Mouse (Mus musculus) embryonic stem cell, embryonic (primary cell): Measurements from ENCODE around the gene Sptbn1.

ENCODE experiments used
- CTCF ChIA-PET, 4 experiments: fragments of 300-600 bp in 2 of 4; fragments of 350-600 bp in 2 of 4; sonication (Branson Sonifier 250); formaldehyde crosslinking; loops; one replicate each; lab custom pipeline; 2022; ENCODE audit warnings: inconsistent platforms in 2 of 4; lab: Charles Lee
- POLR2A ChIA-PET, 4 experiments: fragments of 300-600 bp in 2 of 4; fragments of 350-600 bp in 2 of 4; sonication (Branson Sonifier 250); formaldehyde crosslinking; loops; one replicate each; lab custom pipeline; 2022; ENCODE audit warnings: antibody characterized with exemption in 4 of 4, inconsistent platforms in 1 of 4; lab: Charles Lee

Gene Sptbn1

DNA sequence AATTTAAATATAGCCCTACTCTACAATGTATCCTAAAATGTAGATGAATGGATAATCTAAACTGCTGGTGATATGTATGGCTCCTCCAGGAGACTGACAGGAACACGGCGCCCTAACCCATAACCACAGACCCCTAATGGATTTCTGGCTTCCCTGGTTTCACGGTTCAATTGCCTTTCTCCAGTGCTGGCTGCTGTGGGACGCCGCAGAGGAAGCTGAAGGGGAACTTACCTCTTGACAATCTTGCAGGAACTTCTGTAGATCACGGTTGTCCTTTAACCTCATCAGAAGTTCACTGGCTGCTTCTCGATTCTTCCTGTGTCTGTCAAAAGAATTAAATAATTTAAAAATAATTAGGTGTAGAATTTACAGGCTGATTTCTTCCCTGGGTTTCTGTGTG is 138.6 kb downstream of the Sptbn1 start:
- ChIA-PET CTCF (no interaction called here), POLR2A (interaction anchor here in 1 of 4 experiments (1.1 kb wide), 1 partner anchor 68 kb away, joined by 4 read pairs; no protein-coding TSS in a partner anchor)

DNA sequence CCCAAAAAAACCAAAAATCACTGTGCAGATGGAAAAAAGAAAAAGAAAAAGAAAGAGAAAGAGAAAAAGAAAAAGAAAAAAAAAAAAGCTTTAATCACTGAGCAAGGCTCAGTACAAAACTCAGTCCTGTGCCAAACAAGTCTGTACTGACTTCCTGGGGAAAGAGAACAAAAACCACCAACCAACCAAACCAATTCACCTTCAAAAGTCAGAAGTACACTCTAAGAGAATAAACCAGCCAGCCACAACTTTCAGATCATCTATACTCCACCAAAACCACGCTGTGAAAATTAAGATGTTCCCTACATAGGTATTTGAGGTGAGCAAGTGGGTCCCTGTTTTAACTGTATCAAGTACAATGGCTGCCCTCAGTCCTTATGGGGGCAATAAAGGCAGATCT is 141.1 kb downstream of the Sptbn1 start:
- POLR2A ChIA-PET: interaction anchor here in 1 of 4 experiments (0.7 to 2.4 kb wide), 3 partner anchors 12 to 1442 kb away, joined by 3 to 7 read pairs (median 5); no protein-coding TSS in a partner anchor
- CTCF ChIA-PET: interaction anchor here in 1 of 4 experiments (0.6 kb wide), 1 partner anchor 555 kb away, joined by 4 read pairs; no protein-coding TSS in a partner anchor

DNA sequence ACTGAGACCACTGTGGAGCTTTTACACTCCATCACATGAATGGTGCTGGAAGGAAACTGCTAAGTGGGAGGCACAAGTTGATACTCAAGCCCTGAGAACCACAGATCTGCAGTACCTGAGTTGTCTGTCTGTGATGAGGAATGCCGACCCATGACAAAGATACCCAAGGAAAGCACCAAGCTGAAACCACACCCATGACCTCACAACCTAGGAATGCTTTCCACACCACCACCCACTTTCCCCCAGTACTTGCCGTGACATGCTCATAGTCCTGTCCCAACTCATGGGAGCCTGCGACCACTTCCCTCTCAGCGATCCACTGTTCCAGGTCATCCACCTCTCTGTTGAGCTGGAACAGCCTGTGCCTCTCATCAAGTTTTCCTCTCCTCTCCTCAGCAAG is 149.9 kb downstream of the Sptbn1 start:
- ChIA-PET CTCF (no interaction called here), POLR2A (interaction anchor here in 3 of 4 experiments (0.7 to 4.0 kb wide), 14 partner anchors 8 to 592 kb away, joined by 3 to 11 read pairs (median 3); partner anchors contain the start of gene Mtif2 (in 1 of the 3))

DNA sequence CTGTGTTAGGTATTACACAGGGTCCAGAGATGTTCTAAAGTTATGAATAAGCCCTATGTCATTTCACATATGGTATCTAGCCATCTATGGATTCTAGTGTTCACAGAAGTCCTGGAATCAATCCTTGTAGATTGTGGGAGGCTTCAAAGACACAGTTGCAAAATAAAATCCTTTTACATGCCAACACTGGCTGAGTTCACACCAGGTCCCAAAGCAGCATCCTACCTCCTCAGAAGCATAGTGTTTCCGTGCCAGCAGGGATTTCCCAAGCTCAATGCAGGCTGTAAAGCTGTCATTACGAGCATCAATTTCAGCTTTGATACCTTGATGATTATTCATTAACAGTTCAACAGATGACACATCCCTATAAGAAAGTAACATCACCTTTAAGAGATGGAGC is 154.3 kb downstream of the Sptbn1 start:
- CTCF ChIA-PET: no interaction called here
- POLR2A ChIA-PET: no interaction called here

DNA sequence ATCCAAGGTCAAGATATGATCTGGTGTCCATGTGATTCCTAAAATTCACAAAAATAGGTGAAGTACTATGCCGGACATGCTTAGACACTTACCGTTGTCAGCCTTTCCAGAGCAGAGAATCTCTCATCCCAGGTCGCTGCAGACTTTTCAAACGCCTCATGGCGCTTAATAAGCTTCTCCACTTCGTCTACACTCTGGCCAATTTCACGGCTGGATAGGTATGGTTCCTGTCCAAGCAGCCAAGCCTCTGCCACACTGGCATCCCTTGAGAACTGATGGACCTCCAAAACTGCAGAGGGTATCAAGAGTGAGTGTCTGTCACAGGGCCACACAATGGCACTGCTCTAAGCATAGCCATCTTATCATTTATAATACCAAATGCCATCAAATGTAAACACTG is 157.3 kb downstream of the Sptbn1 start:
- ChIA-PET CTCF (no interaction called here), POLR2A (no interaction called here)

DNA sequence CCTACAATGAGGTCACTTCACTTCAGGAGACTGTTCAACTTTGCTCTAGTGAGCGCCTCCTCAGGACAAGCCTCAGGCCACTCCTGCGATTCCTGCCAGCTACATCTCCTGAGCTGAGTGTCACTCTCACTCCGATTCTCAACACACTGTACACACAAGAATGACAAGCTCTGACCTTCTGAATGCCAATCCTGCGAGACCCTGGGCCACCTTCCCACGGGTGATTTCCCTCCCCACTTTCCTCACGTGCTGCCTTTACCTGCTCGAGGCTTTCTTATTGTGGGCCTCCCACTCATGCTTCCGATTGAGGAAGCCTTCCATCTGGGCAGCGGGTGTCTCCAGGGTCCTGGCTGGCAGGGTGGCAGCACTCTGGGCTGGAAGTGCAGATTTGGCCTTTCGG is 163.8 kb downstream of the Sptbn1 start:
- ChIA-PET POLR2A (interaction anchor here in 1 of 4 experiments (1.5 kb wide), 1 partner anchor 94 kb away, joined by 4 read pairs; no protein-coding TSS in a partner anchor), CTCF (no interaction called here)

GRCm38 (mm10) chr11:30102594-30102993 is 165.4 kb downstream of the Sptbn1 start:
- CTCF ChIA-PET: no interaction called here

GRCm38 (mm10) chr11:30101796-30102195 is 166.2 kb downstream of the Sptbn1 start:
- CTCF ChIA-PET: no interaction called here

More at GRCm38 (mm10) chr11:30102594-30102993, 165.4 kb downstream of the Sptbn1 start:
- POLR2A ChIA-PET: interaction anchor here in 1 of 4 experiments (1.1 kb wide), 1 partner anchor 16 kb away, joined by 3 read pairs; no protein-coding TSS in a partner anchor

DNA sequence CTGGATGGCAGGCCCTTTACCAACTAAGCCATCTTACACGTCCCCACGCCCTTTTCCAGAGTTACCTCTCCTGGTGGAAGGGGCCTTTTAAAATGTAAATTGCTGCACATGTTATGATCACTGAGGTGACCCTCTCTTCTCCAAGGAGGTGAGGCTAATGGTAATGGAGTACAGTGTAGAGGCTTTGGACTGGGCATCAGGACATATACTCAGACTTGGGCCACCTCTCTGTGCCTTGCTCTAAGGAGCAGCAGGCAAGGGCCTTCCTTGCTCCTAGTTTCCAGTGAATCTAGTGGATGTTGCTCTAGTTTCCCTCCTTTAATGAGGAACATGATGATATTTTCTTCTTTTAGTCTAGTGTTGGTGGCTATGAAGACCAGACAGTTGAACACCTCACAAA is 166.8 kb downstream of the Sptbn1 start:
- CTCF ChIA-PET: no interaction called here
- POLR2A ChIA-PET: no interaction called here

More at GRCm38 (mm10) chr11:30101796-30102195, 166.2 kb downstream of the Sptbn1 start:
- POLR2A ChIA-PET: interaction anchor here in 1 of 4 experiments (0.6 kb wide), 1 partner anchor 354 kb away, joined by 4 read pairs; no protein-coding TSS in a partner anchor

- ChIA-PET POLR2A (no interaction called here), CTCF (no interaction called here)
Measured at GRCm38 (mm10) chr11:30099916-30100315, 168.1 kb downstream of the Sptbn1 start.

DNA sequence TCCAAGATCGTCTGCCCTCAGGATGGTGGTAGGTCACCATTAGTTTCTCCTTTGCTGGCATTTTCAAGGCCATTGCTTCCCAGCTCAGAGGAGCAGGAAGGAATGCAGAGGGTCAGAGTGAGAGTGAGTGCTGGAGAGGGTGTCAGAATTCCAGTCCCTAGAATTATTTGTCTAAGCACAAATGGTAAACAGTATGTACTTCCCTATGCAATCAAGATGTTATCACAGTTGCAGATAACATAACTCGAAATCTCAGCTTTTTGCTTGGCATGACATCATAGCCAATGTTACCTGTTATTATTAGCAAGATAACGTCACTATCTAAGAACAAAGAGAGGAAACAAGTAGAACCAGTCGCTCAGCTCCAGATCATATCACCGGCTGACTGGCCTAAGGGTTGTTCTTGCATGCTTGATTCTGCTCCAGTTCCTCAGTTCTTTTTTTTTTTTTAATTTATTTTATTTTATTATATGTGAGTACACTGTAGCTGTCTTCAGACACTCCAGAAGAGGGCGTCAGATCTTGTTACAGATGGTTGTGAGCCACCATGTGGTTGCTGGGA is 172.7 kb downstream of the Sptbn1 start:
- ChIA-PET POLR2A (interaction anchor here in 1 of 4 experiments (0.9 kb wide), 1 partner anchor 18 kb away, joined by 3 read pairs; no protein-coding TSS in a partner anchor), CTCF (no interaction called here)

GRCm38 (mm10) chr11:30091892-30092291 is 176.1 kb downstream of the Sptbn1 start:
- ChIA-PET POLR2A (no interaction called here), CTCF (interaction anchor here in 2 of 4 experiments (1.0 to 1.4 kb wide), 2 partner anchors 131 kb away, joined by 3 to 4 read pairs; no protein-coding TSS in a partner anchor)

GRCm38 (mm10) chr11:30085114-30085513 is 182.9 kb downstream of the Sptbn1 start:
- ChIA-PET POLR2A (no interaction called here), CTCF (no interaction called here)

- ChIA-PET POLR2A (no interaction called here), CTCF (interaction anchor here in 3 of 4 experiments (0.6 to 0.8 kb wide), 6 partner anchors 49 to 1102 kb away, joined by 3 to 5 read pairs (median 4); no protein-coding TSS in a partner anchor)
Measured at GRCm38 (mm10) chr11:30057299-30057698, 210.7 kb downstream of the Sptbn1 start.
